Mouse (Mus musculus) heart, adult 8-10 months (tissue): ENCODE data around the gene Cradd. TPM values are rescaled to one million over a fixed set of nuclear protein-coding genes. Genes with fewer than 3 reads are reported as not detected.

ENCODE experiments used
- DNase-seq: peaks from one replicate; pipeline ENCODE4 v3.0.0; 2022; ENCODE audit warnings: low spot score
- total RNA-seq, 4 experiments: library from RNA; stranded (reverse); gene quantifications; 2 replicates each; pipeline ENCODE4 v1.2.4; 2022

The Cradd gene
- total RNA-seq, 4 experiments from 2014 or later = 6.6 to 15.0 (median 10.4) TPM

DNA sequence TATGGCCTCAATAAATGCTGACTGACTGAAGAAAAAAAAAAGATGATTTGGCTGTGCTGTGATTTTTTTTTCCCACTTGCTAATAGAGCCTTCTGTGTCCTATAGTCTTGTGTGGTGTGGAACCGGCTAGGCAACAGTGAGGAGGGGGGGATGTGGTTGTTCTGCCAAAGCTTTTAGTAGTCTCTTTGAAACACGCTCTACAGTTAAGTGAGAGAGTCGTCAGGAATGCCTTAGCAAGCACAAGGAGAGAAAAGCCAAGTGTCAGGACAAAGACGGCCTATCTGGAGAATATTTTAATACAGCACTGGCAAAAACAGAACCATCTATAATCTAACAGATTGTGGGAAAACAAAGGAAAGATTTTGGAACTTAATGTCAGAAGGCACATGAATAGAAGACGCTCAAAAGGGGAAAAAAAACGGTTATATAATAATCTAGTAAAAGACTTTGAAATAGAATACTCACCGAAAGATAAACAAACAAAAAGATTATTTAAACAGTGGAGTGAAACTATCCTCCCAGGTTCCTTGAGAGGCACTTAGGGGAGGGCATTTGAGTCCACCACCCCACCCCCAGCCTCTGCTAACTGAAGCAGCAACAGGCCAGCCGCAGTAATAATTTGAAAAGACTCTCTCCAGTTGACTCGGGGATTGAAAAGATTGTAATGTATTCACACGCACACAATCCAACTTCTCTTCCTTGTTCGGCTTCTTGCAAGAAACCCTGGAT lies 16.9 kb downstream of the Cradd start:
- DNase-seq = no peak

DNA sequence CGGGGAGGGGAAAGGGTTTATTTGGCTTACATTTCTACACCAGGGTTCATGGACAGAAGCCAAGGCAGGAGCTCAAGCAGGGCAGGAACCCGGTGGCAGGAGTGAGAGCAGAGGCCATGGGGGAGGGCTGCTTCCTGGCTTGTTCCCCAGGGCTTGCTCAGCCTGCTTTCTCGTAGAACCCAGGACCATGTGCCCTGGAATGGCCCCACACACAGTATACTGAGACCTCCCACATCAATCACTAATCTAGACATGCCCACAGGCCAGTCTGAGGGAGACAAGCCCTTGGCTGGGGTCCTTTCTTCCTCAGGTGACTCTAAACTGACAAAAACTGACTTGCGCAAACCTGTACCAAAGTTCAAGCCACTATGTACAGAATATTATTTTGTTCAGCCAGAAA lies 19.7 kb downstream of the Cradd start:
- no peak for DNase-seq

DNA sequence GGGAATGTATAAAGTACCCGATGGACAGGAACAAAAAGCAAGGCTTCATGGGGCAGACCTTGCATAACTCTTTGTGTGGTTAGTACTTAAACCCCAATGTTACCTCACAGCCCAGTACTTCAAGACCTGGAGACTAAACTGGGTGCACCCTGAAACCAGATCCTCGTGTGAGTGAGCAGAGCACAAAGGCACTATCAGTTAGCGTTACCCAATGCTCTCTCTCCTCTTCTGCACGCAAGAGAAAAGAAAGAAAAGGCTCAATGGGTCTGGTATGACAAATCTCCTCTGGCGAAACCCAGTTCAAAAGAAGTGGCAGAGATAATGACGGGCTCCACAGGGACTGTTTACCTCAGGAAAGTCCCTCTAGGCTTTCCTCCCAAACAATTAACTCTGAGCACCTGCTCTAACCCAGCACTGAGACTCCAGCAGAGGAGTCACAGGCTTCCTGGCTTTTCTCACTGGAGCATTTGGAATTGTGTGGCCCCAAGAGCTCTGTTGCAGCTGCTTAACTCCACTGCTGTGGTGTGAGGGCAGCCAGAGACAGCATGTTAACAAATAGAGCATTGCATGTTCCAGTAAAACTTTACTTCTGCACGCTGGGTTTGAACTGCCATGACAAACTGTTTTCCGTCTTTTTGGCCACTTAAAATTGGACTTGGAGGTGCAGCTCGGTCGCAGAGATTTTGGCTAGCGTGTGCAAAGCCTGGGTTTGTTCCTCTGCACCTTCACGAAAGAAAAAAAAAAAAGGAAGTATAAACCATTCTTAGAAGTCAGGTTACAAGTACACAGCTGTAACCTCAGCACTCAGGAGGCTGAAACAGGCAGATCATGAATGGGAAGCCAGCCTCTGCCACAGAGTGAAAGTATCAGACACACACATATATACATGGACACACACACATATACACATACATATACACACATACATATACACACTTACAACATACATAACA lies 21.4 kb downstream of the Cradd start:
- no peak for DNase-seq

- DNase-seq = no peak
These were observed 23.6 kb downstream of the Cradd start for GRCm38 (mm10) chr10:95300178-95300793.

DNA sequence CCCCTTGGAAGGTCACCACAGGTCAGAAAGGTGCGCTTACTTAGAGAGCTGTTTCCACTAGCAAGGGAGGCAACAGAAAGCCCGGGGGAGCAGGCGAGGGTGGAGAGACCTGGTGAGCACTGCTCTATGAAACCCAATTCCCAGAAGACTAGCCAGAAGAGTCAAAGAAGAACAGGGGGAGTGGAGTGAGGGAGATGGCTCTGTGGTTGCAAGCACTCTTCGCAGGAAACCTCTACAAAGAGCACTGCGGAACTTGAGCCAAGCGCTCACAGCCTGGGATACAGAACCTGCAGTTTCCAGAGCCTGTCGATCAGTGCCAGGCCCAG lies 24.2 kb downstream of the Cradd start:
- DNase-seq = no peak

- DNase-seq = no peak
These were observed 24.7 kb downstream of the Cradd start for GRCm38 (mm10) chr10:95299010-95299807.

- no peak for DNase-seq
These were observed 25.4 kb downstream of the Cradd start for GRCm38 (mm10) chr10:95298504-95298903.

DNA sequence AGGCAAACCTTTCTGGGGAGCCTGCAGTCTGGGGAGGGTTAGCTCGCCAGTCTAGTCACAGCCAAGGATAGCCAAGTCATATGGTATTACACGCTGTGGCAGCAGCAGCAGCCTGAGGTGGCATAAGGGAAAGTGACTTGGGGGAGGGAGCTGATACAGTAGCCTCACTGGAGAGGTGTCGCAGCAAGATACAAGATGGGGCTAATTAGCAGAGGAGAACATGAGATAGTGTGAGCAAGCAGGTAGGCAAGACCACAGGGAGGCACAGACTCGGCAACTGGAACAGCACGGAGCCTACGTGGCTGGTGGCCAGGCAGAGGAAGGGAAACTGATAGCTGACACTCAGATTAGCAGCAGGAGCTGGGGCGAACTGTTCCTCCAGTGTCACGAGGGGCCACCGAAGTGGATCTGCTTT lies 26.2 kb downstream of the Cradd start:
- peak; percentile 59 for DNase-seq

GRCm38 (mm10) chr10:95297024-95297423 lies 26.9 kb downstream of the Cradd start:
- DNase-seq = peak; percentile 74

DNA sequence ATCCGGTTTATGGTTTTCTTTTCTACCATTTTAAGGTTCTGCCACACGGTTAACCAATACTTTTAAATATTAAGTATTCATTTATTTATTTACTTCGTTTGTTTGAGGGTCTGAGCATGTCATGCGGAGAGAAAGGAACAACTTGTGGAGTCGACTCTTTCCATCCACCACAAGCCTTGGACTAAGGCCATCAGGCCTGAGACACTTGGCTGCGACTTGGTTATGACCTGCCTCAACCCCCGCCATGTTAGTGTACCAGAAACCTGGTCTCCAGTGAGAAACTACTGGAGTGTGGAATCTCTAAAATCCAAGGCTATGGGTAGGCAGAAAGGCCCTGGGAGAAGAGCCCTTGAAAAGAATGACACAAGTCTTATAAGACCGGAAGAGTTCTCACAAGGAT lies 30.7 kb downstream of the Cradd start:
- no peak for DNase-seq

DNA sequence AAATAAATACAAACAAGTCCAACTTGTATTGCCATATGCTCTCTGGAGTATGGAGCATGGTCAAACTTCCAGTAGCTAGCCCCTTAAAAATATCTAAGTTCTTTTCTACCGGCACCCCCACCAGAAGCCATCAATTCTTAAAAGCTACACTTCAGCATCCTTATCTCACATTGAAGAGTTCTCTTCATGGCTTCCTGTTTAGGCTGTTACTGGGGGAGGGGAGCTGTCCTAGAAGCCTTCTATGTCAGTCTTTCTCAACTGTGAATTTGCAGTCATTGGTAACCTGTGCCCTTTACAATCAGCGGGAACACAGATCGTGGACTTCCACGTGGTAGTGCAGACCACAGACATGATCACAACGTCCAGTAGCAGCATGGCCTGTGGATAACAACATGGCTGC lies 31.7 kb downstream of the Cradd start:
- no peak for DNase-seq

- DNase-seq = no peak
These were observed 32.6 kb downstream of the Cradd start for GRCm38 (mm10) chr10:95291133-95291876.

- no peak for DNase-seq
These were observed 34.1 kb downstream of the Cradd start for GRCm38 (mm10) chr10:95289819-95290218.

GRCm38 (mm10) chr10:95288206-95288605 lies 35.7 kb downstream of the Cradd start:
- no peak for DNase-seq

DNA sequence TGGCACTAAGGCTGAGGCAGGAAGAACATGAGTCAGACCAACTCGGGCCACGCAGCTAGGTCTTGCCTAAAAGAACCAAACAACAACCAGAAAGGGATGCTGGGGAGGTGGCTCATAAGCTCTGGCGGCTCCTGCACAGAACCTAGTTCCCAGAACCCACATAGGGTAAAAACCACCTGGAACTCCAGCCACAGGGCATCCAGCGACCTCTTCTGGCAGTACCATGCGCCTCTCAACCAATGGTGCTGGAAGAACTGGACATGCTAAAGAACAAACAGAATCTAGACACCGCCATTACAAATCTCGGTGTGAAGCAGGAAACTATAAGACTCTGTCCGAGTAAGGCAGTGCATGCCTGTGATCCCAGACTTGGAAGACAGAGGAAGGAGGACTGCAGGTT lies 36.6 kb downstream of the Cradd start:
- DNase-seq = no peak

DNA sequence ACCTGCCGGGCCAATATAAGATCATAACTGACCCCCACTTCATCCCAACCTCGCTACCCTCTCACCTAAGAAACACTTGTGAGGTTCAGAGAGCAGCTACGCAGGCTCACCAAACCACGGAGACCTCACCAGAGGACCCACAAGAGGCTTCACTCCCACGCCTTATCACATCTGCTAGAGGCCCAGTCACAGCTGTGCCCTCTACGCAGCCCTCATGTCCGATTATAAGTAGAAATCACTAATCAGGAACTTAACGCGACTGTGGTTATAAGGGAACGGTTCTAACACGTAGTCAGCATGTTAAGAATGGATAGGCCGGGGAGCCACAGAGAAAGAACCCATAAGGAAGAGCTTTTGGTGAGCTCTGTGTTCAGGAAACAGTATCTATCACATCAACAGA lies 40.5 kb downstream of the Cradd start:
- DNase-seq = no peak

GRCm38 (mm10) chr10:95281996-95282395 lies 41.9 kb downstream of the Cradd start:
- DNase-seq = no peak

DNA sequence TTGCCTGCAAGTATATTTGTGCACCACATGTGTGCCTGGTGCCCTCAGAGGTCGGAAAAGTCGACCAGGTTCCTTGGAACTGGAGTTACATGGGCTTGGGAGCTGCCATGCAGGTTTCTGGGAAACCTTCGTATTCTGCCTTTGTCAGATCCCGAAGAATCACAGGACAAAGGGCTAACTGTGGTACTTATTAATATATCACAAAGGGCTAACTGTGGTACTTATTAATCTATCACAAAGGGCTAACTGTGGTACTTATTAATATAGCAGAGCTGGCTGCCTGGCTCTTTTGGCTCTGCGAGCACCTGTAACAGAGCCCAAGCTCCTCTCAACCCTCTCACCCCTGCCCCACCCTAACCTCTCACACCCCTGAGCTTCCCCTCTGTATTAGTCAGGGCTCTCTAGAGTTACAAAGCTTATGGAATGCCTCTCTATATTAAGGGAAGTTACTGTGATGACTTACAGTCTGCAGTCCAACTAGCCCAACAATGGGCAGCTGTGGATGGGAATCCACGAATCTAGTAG lies 42.4 kb downstream of the Cradd start:
- no peak for DNase-seq

DNA sequence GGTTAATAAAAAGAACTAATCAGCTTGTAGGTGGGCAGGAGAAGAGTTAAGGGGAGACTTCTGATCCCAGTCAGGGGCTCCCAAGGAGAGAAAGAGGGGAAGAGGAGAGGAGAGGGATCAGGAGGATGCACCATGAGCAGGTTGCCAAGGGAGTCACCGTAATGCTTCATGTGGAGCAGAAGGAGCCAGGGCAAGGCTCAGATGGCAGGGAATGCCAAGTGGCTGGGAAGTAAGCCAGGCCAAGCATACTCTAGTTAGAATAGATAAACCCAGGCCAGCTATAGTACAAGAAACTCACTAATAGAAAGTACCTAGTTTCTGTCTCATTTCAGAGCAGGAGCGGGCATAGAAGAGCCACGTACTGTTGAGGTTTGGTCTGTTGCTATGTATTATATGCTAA lies 43.6 kb downstream of the Cradd start:
- peak; percentile 20 for DNase-seq

GRCm38 (mm10) chr10:95279459-95279858 lies 44.5 kb downstream of the Cradd start:
- DNase-seq = no peak

GRCm38 (mm10) chr10:95278085-95278484 lies 45.8 kb downstream of the Cradd start:
- no peak for DNase-seq
